ENCODE assay signal across 21 mouse cellular contexts in genomic region chr16:7060864-7061263, GRCm38 (mm10).
DNase-seq lines count a peak whose midpoint lies in the region; ATAC-seq lines count a peak whose summit lies in the region.
"Had no signal": no experiment of that assay in that cellular context is flagged by ENCODE, and none has a peak within 500 bp of the region (broad histone marks: within the 10 kb centered on the region; RNA-seq: fewer than 3 reads in every experiment).

No protein-coding gene starts in this region.

- H3K4me1 ChIP-seq in hindbrain, embryonic 10.5 days (replicated peaks), result peaks cover 20% of the 10 kb centered on the region
- peaks cover 4% of the 10 kb centered on the region; the same call in 1 of the 2 replicates for H3K4me1 ChIP-seq in hindbrain, embryonic 12.5 days
- H3K4me1 ChIP-seq in neural tube, embryonic 13.5 days (replicated peaks), result peaks cover 15% of the 10 kb centered on the region
- peaks cover 12% of the 10 kb centered on the region for H3K4me1 ChIP-seq in neural tube, embryonic 15.5 days
- H3K4me1 ChIP-seq in embryonic facial prominence, embryonic 11.5 days (ENCODE audit: control insufficient read depth, insufficient read depth, low read length), result no peaks in the 10 kb centered on the region
- H3K4me1 ChIP-seq in forebrain, embryonic 14.5 days (ENCODE audit: control insufficient read depth, insufficient read depth, low read length), result 0 out of 2 replicates have a peak, but pooled peaks cover 2% of the 10 kb centered on the region
- H3K4me1 ChIP-seq: embryonic facial prominence, embryonic 13.5 days; forebrain, embryonic 13.5 days had no signal

- no peak overlapping the region for H3K4me2 ChIP-seq in hindbrain, embryonic 12.5 days (replicated peaks)
- H3K4me2 ChIP-seq in neural tube, embryonic 13.5 days, result no peak overlapping the region
- no peak overlapping the region for H3K4me2 ChIP-seq in neural tube, embryonic 15.5 days
- H3K4me2 ChIP-seq in embryonic facial prominence, embryonic 11.5 days (ENCODE audit: low read depth, low read length), result no peak overlapping the region
- H3K4me2 ChIP-seq in forebrain, embryonic 14.5 days (ENCODE audit: low read length), result no peak overlapping the region
- H3K4me2 ChIP-seq: embryonic facial prominence, embryonic 13.5 days; forebrain, embryonic 13.5 days; heart, embryonic 13.5 days had no signal

- no peaks in the 10 kb centered on the region for H3K36me3 ChIP-seq in hindbrain, embryonic 10.5 days
- no peaks in the 10 kb centered on the region for H3K36me3 ChIP-seq in hindbrain, embryonic 12.5 days
- peaks cover 8% of the 10 kb centered on the region; the same call in 1 of the 2 replicates for H3K36me3 ChIP-seq in neural tube, embryonic 13.5 days
- 0 out of 2 replicates have a peak, but pooled peaks cover 4% of the 10 kb centered on the region for H3K36me3 ChIP-seq in neural tube, embryonic 15.5 days
- no peaks in the 10 kb centered on the region for H3K36me3 ChIP-seq in embryonic facial prominence, embryonic 11.5 days (replicated peaks; ENCODE audit: control insufficient read depth, insufficient read depth, low read depth, low read length)
- no peaks in the 10 kb centered on the region for H3K36me3 ChIP-seq in forebrain, embryonic 14.5 days (ENCODE audit: control insufficient read depth, insufficient read depth, low read length)
- H3K36me3 ChIP-seq: embryonic facial prominence, embryonic 13.5 days; heart, embryonic 13.5 days had no signal

- H3K4me3 ChIP-seq in hindbrain, embryonic 10.5 days, result no peak overlapping the region
- H3K4me3 ChIP-seq in hindbrain, embryonic 12.5 days, result no peak overlapping the region
- no peak overlapping the region for H3K4me3 ChIP-seq in neural tube, embryonic 13.5 days
- no peak overlapping the region for H3K4me3 ChIP-seq in neural tube, embryonic 15.5 days (replicated peaks)
- no peak overlapping the region for H3K4me3 ChIP-seq in embryonic facial prominence, embryonic 11.5 days (ENCODE audit: low read depth, low read length)
- no peak overlapping the region for H3K4me3 ChIP-seq in forebrain, embryonic 14.5 days (ENCODE audit: low read depth, low read length)
- H3K4me3 ChIP-seq: embryonic facial prominence, embryonic 13.5 days; forebrain, embryonic 13.5 days; gastrocnemius, adult 2 months; heart, embryonic 13.5 days had no signal

- no peak for ATAC-seq in hindbrain, embryonic 12.5 days (ENCODE audit: low FRiP score)
- ATAC-seq in neural tube, embryonic 13.5 days (ENCODE audit: low read depth), result no peak
- no peak for ATAC-seq in neural tube, embryonic 15.5 days (ENCODE audit: low FRiP score)
- ATAC-seq in embryonic facial prominence, embryonic 11.5 days (replicated peaks; ENCODE audit: insufficient number of reproducible peaks, low FRiP score, low TSS enrichment, low read depth), result 0 out of 2 replicates have a peak, but pooled peaks have one; percentile 52
- ATAC-seq in forebrain, embryonic 14.5 days, result no peak
- ATAC-seq: forebrain, embryonic 13.5 days; hindbrain, embryonic 16.5 days; inflammation-experienced regulatory T-cells, adult 6 months had no signal

- H3K27ac ChIP-seq in hindbrain, embryonic 10.5 days, result no peak overlapping the region
- H3K27ac ChIP-seq in hindbrain, embryonic 12.5 days, result no peak overlapping the region
- 0 out of 2 replicates have a peak overlapping the region, but pooled peaks have one; percentile 1 for H3K27ac ChIP-seq in neural tube, embryonic 13.5 days (replicated peaks)
- no peak overlapping the region for H3K27ac ChIP-seq in neural tube, embryonic 15.5 days (replicated peaks)
- no peak overlapping the region for H3K27ac ChIP-seq in embryonic facial prominence, embryonic 11.5 days (replicated peaks; ENCODE audit: low read depth, low read length)
- H3K27ac ChIP-seq in forebrain, embryonic 14.5 days (ENCODE audit: low read depth, low read length), result no peak overlapping the region
- H3K27ac ChIP-seq: embryonic facial prominence, embryonic 13.5 days; forebrain, embryonic 13.5 days; gastrocnemius, adult 2 months; heart, embryonic 13.5 days had no signal

- DNase-seq in hindbrain, embryonic 10.5 days (ENCODE audit: low spot score), result peak; percentile 70
- DNase-seq in embryonic facial prominence, embryonic 11.5 days (ENCODE audit: low spot score), result no peak
- DNase-seq in forebrain, embryonic 14.5 days (ENCODE audit: low spot score), result no peak
- no peak for DNase-seq in layer of hippocampus, postnatal 10 days (ENCODE audit: low spot score in 2 of 2)
- no peak for DNase-seq in adrenal gland, adult 2 months
- DNase-seq: adrenal gland, adult 8-10 months; adrenal gland, postnatal 36 days; cerebellum, adult 2 months; cerebellum, postnatal 14 days; gastrocnemius, adult 2 months; gastrocnemius, postnatal 25 days; heart, postnatal 4 days; kidney, adult 11 months had no signal

- peaks cover 8% of the 10 kb centered on the region; the same call in 1 of the 2 replicates for H3K27me3 ChIP-seq in hindbrain, embryonic 10.5 days (ENCODE audit: insufficient read depth, poor library complexity, severe bottlenecking)
- H3K27me3 ChIP-seq in hindbrain, embryonic 12.5 days, result no peaks in the 10 kb centered on the region
- H3K27me3 ChIP-seq in neural tube, embryonic 13.5 days, result no peaks in the 10 kb centered on the region
- H3K27me3 ChIP-seq in neural tube, embryonic 15.5 days (replicated peaks), result no peaks in the 10 kb centered on the region
- H3K27me3 ChIP-seq in embryonic facial prominence, embryonic 11.5 days (ENCODE audit: control insufficient read depth, insufficient read depth, low read length), result no peaks in the 10 kb centered on the region
- H3K27me3 ChIP-seq in forebrain, embryonic 14.5 days (replicated peaks; ENCODE audit: control insufficient read depth, insufficient read depth, low read length), result no peaks in the 10 kb centered on the region
- H3K27me3 ChIP-seq: embryonic facial prominence, embryonic 13.5 days; forebrain, embryonic 13.5 days; heart, embryonic 13.5 days had no signal

- no peaks in the 10 kb centered on the region for H3K9me3 ChIP-seq in hindbrain, embryonic 10.5 days
- H3K9me3 ChIP-seq in hindbrain, embryonic 12.5 days (replicated peaks), result no peaks in the 10 kb centered on the region
- H3K9me3 ChIP-seq in neural tube, embryonic 13.5 days, result no peaks in the 10 kb centered on the region
- H3K9me3 ChIP-seq in neural tube, embryonic 15.5 days (replicated peaks), result no peaks in the 10 kb centered on the region
- H3K9me3 ChIP-seq in embryonic facial prominence, embryonic 11.5 days (replicated peaks; ENCODE audit: control insufficient read depth, low read length), result no peaks in the 10 kb centered on the region
- no peaks in the 10 kb centered on the region for H3K9me3 ChIP-seq in forebrain, embryonic 14.5 days (replicated peaks; ENCODE audit: control insufficient read depth, low read length)
- H3K9me3 ChIP-seq: embryonic facial prominence, embryonic 13.5 days; forebrain, embryonic 13.5 days; heart, embryonic 13.5 days had no signal

- H3K9ac ChIP-seq in hindbrain, embryonic 12.5 days, result no peak overlapping the region
- no peak overlapping the region for H3K9ac ChIP-seq in neural tube, embryonic 13.5 days
- no peak overlapping the region for H3K9ac ChIP-seq in neural tube, embryonic 15.5 days (replicated peaks)
- H3K9ac ChIP-seq in embryonic facial prominence, embryonic 11.5 days (replicated peaks; ENCODE audit: low read length), result no peak overlapping the region
- H3K9ac ChIP-seq in forebrain, embryonic 14.5 days (ENCODE audit: low read length), result no peak overlapping the region
- H3K9ac ChIP-seq: embryonic facial prominence, embryonic 13.5 days; forebrain, embryonic 13.5 days; heart, embryonic 13.5 days had no signal

- 23% methylated on average over 3 of the region's 3 CpGs for whole genome bisulfite sequencing in hindbrain, embryonic 10.5 days
- 29% methylated on average over 3 of the region's 3 CpGs for WGBS in hindbrain, embryonic 12.5 days
- 50% methylated on average over 3 of the region's 3 CpGs for WGBS in neural tube, embryonic 13.5 days
- 45% methylated on average over 3 of the region's 3 CpGs for WGBS in neural tube, embryonic 15.5 days
- 45% methylated on average over 3 of the region's 3 CpGs for WGBS in embryonic facial prominence, embryonic 11.5 days
- 43% methylated on average over 3 of the region's 3 CpGs for WGBS in forebrain, embryonic 14.5 days
